In genomic region chr15:102065661-102066325, GRCm38 (mm10) we compare ENCODE assay signal across 8 mouse cellular contexts. TPM values are rescaled to one million over a fixed set of nuclear protein-coding genes. Genes with fewer than 3 reads are reported as not detected.
DNase-seq lines count a peak whose midpoint lies in the region; ATAC-seq lines count a peak whose summit lies in the region.

No protein-coding gene starts in this region.

- no peaks in the 10 kb centered on the region for H3K36me3 ChIP-seq in hindbrain, embryonic 15.5 days

- peaks cover 4% of the 10 kb centered on the region; the same call in 1 of the 2 replicates for H3K4me1 ChIP-seq in hindbrain, embryonic 15.5 days (replicated peaks)

- no peak overlapping the region for H3K9ac ChIP-seq in hindbrain, embryonic 15.5 days

- no peak overlapping the region for H3K4me2 ChIP-seq in hindbrain, embryonic 15.5 days

- WGBS in hindbrain, embryonic 15.5 days = 5% methylated on average over 20 of the region's 20 CpGs

- no peaks in the 10 kb centered on the region for H3K9me3 ChIP-seq in hindbrain, embryonic 15.5 days

- H3K4me3 ChIP-seq in hindbrain, embryonic 15.5 days = no peak overlapping the region

- peaks cover 16% of the 10 kb centered on the region for H3K27me3 ChIP-seq in hindbrain, embryonic 15.5 days

- no peak overlapping the region for H3K27ac ChIP-seq in hindbrain, embryonic 15.5 days (replicated peaks)

- peak; percentile 71 for ATAC-seq in hindbrain, embryonic 15.5 days (ENCODE audit: low FRiP score, low read depth)

- DNase-seq in R1 (ENCODE audit: low read depth, low spot score) = peak; percentile 92
- DNase-seq in cerebellum, postnatal 25 days = peak; percentile 92 to 97
- DNase-seq in frontal cortex, postnatal 36 days (ENCODE audit: low spot score in 2 of 2) = peak; percentile 91 to 94
- peak; percentile 90 for DNase-seq in layer of hippocampus, postnatal 36 days
- DNase-seq in lung, postnatal 25 days (ENCODE audit: low spot score) = peak; percentile 94
- peak; percentile 93 for DNase-seq in retina, postnatal 1 day
- DNase-seq in thymus, postnatal 4 days = peak; percentile 97

RNA-seq across cellular contexts. Expression of gene Eif4b, which starts 7.8 kb away (rescaled TPM):
- 77.1 and 79.3 TPM in 2 replicates for polyA plus RNA-seq in hindbrain, embryonic 15.5 days (2015; fragmentation: Nextera tagmentation; extraction: Ambion mirVana)
- total RNA-seq in layer of hippocampus, postnatal 36 days (2021) = 100 to 1,000 TPM; 179 to 182 TPM

RNA-seq across cellular contexts. Expression of gene Tns2, which starts 34.4 kb away (rescaled TPM):
- polyA plus RNA-seq in hindbrain, embryonic 15.5 days (2015; fragmentation: Nextera tagmentation; extraction: Ambion mirVana) = 9.2 and 9.8 TPM in 2 replicates
- total RNA-seq in layer of hippocampus, postnatal 36 days (2021) = 10 to 100 TPM; 10.7 to 22.0 TPM

RNA-seq across cellular contexts. Expression of gene Krt18, which starts 37.8 kb away (rescaled TPM):
- 6.9 and 10.4 TPM in 2 replicates for polyA plus RNA-seq in hindbrain, embryonic 15.5 days (2015; fragmentation: Nextera tagmentation; extraction: Ambion mirVana)
- total RNA-seq in layer of hippocampus, postnatal 36 days (2021) = under 1 TPM in 1 of 2 experiments, not detected in 1; 0.71 TPM
